Mouse (Mus musculus): ENCODE results near the gene Mrps18a. TPM values are rescaled to one million over a fixed set of nuclear protein-coding genes. Genes with fewer than 3 reads are reported as not detected.

Mrps18a gene
- polyA plus RNA-seq, 1 experiment = 106 TPM

DNA sequence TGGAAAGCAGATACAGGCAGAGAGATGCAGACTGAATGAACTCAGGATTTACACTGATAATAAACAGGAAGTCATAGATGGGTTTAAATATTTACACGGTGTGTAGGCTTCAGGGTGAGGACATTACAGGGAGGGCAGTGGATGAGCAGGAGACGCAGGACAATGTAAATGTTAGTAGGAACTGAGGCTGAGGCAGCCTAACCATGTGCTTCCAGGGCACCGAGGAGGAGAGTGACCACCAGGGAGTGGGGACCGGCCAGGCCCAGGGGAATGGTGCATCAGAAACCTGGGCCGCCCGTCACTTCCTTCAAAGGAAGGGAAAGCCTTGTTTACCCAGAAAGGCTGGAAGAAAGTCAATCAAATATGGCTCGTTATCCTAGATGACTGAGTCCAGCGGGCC is 12.3 kb upstream of the Mrps18a start:
- no peak for DNase-seq (ENCODE audit: extremely low spot score in 1 of 2, low spot score in 1 of 2)

- no peak for DNase-seq (ENCODE audit: extremely low spot score in 1 of 2, low spot score in 1 of 2)
Observed at GRCm38 (mm10) chr17:46101906-46102305, 8.9 kb upstream of the Mrps18a start.

- DNase-seq (ENCODE audit: extremely low spot score in 1 of 2, low spot score in 1 of 2) = no peak
Observed at GRCm38 (mm10) chr17:46102608-46103159, 8.1 kb upstream of the Mrps18a start.

- no peak for DNase-seq (ENCODE audit: extremely low spot score in 1 of 2, low spot score in 1 of 2)
Observed at GRCm38 (mm10) chr17:46104487-46104886, 6.3 kb upstream of the Mrps18a start.

- no peak for DNase-seq (ENCODE audit: extremely low spot score in 1 of 2, low spot score in 1 of 2)
Observed at GRCm38 (mm10) chr17:46108286-46108685, 2.5 kb upstream of the Mrps18a start.

DNA sequence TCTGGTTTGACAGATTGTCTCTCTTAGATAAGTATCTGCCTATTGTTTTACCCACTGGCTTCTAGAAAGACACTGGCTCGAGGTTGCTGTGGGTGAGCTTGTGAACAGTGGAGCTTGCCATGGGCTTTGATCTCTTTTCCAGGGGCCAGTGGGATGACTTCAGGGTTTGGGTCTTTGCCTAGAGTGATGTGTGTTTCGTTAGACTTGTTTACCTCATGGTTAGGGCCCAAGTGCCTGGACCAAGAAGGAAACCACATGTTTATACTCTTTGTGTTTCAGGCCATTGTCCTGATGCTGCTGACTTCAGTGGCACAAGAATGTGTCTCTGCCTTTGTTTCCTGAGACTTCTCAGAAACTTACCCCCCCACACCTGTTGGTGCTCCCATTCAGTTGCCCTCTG is 4.7 kb downstream of the Mrps18a start:
- no peak for DNase-seq (ENCODE audit: extremely low spot score in 1 of 2, low spot score in 1 of 2)

DNA sequence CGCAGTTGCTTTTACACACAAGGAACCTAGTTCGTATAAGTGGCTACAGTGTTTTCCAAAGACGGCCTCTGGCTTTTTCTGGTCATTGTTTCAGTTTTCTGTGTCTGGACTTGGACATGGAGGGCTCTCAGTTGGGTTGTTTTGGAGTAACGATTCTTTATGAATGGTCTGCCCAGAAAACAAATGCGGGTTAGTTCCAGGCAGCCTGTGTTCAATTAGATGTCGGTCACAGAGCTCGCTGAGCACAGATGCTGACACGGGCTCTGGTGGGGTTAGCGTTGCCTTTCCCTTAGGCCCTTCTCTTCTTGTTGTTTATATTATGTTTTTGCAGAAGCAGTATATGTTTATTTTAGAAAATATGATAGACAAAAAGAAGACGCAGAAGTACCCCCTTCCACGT is 5.4 kb downstream of the Mrps18a start:
- no peak for DNase-seq (ENCODE audit: extremely low spot score in 1 of 2, low spot score in 1 of 2)

- no peak for DNase-seq (ENCODE audit: extremely low spot score in 1 of 2, low spot score in 1 of 2)
Observed at GRCm38 (mm10) chr17:46116881-46117280, 6.1 kb downstream of the Mrps18a start.

- no peak for DNase-seq (ENCODE audit: extremely low spot score in 1 of 2, low spot score in 1 of 2)
Observed at GRCm38 (mm10) chr17:46117623-46118422, 7.0 kb downstream of the Mrps18a start.

DNA sequence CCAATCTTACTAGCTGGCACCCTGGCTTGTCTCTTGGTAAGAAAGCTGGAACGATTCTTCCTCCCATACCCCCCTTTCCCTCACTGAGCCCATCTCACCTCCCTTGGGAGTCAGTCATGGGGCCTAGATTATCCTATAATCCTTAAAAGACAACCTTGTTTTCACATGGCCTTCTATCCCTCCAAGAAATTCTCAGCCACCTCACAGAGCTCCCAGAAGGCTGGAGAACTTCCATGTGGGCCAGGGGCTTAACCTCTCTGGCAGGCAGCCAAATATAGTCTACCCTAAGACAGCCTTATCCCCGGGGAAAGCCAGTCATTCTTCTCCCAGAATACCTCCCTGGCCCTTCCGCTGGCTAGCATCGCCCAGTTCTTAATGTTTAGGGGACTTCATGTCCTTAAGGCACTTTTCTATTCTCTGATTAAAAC is 7.7 kb downstream of the Mrps18a start:
- no peak for DNase-seq (ENCODE audit: extremely low spot score in 1 of 2, low spot score in 1 of 2)

DNA sequence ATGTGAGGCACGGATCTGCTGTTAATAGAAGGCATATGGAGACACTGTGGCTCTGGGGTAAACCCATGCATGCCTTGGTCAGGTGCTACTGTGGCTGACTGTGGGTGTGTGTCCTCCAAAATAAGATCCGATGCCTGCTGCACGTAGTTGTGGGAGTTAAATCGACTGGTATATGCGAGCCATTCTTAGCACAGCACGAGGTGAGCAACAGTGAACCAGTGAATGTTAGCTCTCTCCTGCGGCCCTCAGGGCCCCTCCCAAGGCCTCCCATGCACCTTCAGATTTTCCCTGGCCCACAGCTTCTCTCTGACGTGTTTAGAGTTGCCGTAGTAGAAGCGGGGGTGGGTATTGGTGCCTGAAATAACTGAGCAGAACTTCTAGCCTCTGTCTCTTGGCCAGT is 8.9 kb downstream of the Mrps18a start:
- DNase-seq (ENCODE audit: extremely low spot score in 1 of 2, low spot score in 1 of 2) = peak; percentile 53 to 59

GRCm38 (mm10) chr17:46122791-46123190 is 12.0 kb downstream of the Mrps18a start:
- no peak for DNase-seq (ENCODE audit: extremely low spot score in 1 of 2, low spot score in 1 of 2)

DNA sequence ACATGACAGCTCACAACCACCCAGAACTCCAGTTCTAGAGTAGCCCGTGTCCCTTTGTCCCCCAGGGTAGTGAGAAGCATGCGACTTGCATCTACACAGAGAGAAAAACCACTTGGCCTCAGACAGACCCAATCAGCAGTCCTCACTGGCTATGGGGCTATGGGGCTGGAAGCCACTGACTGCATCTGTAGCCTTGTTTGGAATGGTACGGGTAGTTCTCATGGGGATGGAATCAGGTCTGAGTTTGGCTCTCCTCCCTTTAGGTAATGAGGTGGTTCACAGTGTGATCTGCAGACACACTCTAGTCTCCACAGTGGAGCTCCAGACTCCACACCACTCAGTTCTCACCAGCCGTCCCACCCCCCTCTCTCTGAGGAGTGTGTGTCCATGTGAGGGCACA is 12.5 kb downstream of the Mrps18a start:
- DNase-seq (ENCODE audit: extremely low spot score in 1 of 2, low spot score in 1 of 2) = no peak

DNA sequence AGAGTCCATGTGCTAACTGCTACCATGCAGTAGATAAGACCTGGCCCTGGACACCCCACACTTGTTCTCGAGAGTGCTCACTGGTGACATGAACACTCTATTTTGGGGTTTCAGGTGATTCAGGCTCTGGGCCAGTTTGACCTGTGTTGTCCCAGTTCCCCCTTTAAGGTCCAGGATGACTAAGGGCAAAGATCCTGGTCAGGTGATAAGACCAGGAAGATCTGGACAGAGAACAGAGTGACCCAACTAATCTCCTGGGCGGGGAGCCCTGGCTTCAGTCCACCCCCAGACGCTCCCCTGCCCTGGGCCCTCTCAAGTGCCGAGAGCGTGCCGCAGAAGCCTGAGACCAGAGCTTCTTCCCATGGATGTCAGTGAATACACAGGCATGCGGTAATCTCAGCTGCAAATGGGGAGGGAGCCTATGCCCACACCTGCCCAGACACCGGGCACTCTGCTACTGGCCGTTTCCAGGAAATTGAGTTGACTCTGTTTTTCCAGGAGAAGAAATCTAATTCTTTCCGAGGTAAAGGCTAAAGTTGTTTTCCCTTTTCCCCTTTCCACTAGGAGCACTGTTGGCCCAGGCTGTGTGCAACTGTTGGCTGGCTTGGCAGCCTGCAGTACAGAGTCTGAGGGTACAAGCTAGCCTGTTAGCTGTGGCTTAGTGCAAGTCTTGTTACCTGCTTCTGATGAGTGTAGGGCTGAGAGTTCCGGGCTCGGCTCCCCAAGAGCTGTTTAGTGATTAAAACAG is 13.3 kb downstream of the Mrps18a start:
- DNase-seq (ENCODE audit: extremely low spot score in 1 of 2, low spot score in 1 of 2) = no peak

DNA sequence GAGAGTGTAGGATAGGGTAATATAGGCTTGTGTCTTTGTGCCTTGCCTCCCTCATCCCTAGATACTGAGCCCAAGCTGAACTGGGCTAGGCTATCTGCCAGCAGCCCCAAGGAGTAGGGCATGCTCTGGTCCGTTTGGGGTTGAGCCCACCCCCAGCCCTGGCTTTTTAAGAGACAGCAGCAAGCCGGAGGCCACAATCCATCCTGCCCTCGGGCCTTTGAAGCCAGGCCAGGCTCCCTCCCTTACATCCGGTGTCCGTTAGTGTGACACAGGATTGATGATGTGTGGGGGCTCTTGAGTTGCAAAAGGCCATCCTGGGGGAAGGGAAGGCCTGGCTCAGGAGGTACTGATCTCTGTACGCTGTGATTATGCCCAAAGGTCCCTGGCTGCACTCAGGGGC is 15.8 kb downstream of the Mrps18a start:
- DNase-seq (ENCODE audit: extremely low spot score in 1 of 2, low spot score in 1 of 2) = no peak

- no peak for DNase-seq (ENCODE audit: extremely low spot score in 1 of 2, low spot score in 1 of 2)
Observed at GRCm38 (mm10) chr17:46127814-46128493, 17.2 kb downstream of the Mrps18a start.

- no peak for DNase-seq (ENCODE audit: extremely low spot score in 1 of 2, low spot score in 1 of 2)
Observed at GRCm38 (mm10) chr17:46129741-46130498, 19.1 kb downstream of the Mrps18a start.

DNA sequence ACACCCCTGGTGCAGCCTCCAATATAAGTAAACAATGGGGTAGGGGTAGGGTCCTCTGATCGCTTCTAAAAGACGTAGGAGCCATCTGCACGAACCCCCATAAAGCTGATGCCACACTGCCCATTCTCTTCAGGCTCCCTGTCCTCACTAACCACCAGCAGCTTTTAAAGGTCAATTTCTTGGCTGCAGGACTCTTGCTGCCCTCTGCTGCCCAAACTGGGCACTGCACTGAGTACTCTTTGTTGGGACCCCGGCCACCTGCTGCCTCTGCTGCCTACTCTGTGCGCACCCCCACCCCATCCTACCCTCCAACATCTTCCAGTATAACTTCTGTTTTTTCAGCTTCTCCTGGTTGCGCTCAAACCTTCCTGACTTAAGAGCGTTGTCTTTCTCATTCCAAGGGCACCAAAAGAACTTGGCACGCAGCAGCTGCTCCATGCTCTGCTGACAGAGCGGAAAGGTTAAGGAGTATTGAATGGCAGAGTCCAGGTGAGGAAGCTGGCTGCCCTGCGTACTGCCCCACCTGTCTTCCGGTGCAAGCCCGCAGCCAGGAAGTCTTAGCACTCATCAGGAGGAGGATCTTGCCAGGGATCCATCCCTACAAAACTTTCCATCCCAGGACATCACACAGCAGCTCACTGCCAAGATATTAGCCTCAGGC is 21.4 kb downstream of the Mrps18a start:
- DNase-seq (ENCODE audit: extremely low spot score in 1 of 2, low spot score in 1 of 2) = peak in 1 of 2 experiments; percentile 84

DNA sequence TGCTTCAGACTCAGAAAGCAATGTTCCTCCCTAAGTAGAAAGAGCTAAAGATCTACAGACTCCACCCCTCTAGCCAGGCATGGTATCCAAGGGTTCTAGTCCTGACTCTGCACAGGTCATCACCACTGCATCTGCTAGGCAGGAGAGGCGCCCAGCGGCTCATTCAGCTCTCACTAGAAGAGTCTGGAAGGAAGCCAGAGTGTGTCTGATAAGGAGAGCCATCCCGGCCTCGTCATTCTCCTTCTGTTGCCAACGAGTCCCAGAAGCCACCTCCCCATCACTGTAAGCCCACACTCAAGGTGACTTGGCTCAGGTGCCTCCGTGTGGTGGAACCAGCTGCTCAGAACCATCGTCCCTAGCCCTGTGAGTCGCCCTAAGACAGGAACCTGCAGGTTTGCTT is 22.1 kb downstream of the Mrps18a start:
- DNase-seq (ENCODE audit: extremely low spot score in 1 of 2, low spot score in 1 of 2) = no peak
